8 mouse cellular contexts compared by ENCODE assay signal in the genomic region with DNA sequence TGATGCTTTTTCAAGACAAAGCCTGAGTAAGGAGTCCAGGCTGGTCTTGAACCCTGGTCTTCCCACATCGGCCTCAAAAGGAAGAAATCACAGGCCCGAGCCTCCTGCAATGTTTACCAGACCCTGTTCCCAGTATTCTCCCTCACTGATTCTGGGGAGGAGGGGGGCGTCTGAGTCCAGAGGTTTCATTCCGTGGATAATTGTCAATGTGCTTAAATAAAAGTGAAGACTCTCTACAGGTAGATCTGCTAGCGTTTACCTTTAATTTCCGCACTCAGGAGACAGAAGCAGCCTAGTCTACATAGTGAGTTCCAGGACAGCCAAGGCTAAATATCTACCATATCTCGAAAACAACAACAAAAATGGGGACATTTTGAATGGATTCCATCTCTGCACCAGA.
A peak's percentile ranks its signal among the peaks of the same experiment; 100 is the strongest.
DNase-seq lines count a peak whose midpoint lies in the region; ATAC-seq and TF ChIP-seq lines count a peak whose summit lies in the region.

No protein-coding gene starts in this region.

- 58% methylated on average over 7 of the region's 7 CpGs for WGBS in kidney, embryonic 15.5 days
- 50% methylated on average over 7 of the region's 7 CpGs for WGBS in embryonic facial prominence, embryonic 12.5 days
- WGBS in hindbrain, embryonic 13.5 days: 55% methylated on average over 7 of the region's 7 CpGs
- WGBS in midbrain, postnatal 0 days: 55% methylated on average over 7 of the region's 7 CpGs

- H3K4me1 ChIP-seq in kidney, embryonic 15.5 days: peaks cover 60% of the 10 kb centered on the region
- H3K4me1 ChIP-seq in embryonic facial prominence, embryonic 12.5 days: peaks cover 13% of the 10 kb centered on the region; the same call in 1 of the 2 replicates
- H3K4me1 ChIP-seq in hindbrain, embryonic 13.5 days (replicated peaks): peaks cover 21% of the 10 kb centered on the region
- no peaks in the 10 kb centered on the region for H3K4me1 ChIP-seq in midbrain, postnatal 0 days (ENCODE audit: insufficient read depth, low read length)

- H3K36me3 ChIP-seq in kidney, embryonic 15.5 days: no peaks in the 10 kb centered on the region
- H3K36me3 ChIP-seq in embryonic facial prominence, embryonic 12.5 days: no peaks in the 10 kb centered on the region
- H3K36me3 ChIP-seq in hindbrain, embryonic 13.5 days: no peaks in the 10 kb centered on the region
- no peaks in the 10 kb centered on the region for H3K36me3 ChIP-seq in midbrain, postnatal 0 days (ENCODE audit: insufficient read depth, low read length)

- no peak for TF ChIP-seq CTCF in midbrain, postnatal 0 days (IDR thresholded peaks at IDR 0.05)

- no peak overlapping the region for H3K9ac ChIP-seq in kidney, embryonic 15.5 days
- H3K9ac ChIP-seq in embryonic facial prominence, embryonic 12.5 days: no peak overlapping the region
- no peak overlapping the region for H3K9ac ChIP-seq in hindbrain, embryonic 13.5 days
- no peak overlapping the region for H3K9ac ChIP-seq in midbrain, postnatal 0 days (replicated peaks; ENCODE audit: low read length, poor library complexity, severe bottlenecking)

- H3K4me3 ChIP-seq in kidney, embryonic 15.5 days (replicated peaks): no peak overlapping the region
- no peak overlapping the region for H3K4me3 ChIP-seq in embryonic facial prominence, embryonic 12.5 days
- peak overlapping the region; percentile 26; the same call in 1 of the 2 replicates for H3K4me3 ChIP-seq in hindbrain, embryonic 13.5 days
- no peak overlapping the region for H3K4me3 ChIP-seq in midbrain, postnatal 0 days (ENCODE audit: low read depth, low read length)

- H3K27me3 ChIP-seq in kidney, embryonic 15.5 days: no peaks in the 10 kb centered on the region
- no peaks in the 10 kb centered on the region for H3K27me3 ChIP-seq in embryonic facial prominence, embryonic 12.5 days
- H3K27me3 ChIP-seq in hindbrain, embryonic 13.5 days: peaks cover 32% of the 10 kb centered on the region
- H3K27me3 ChIP-seq in midbrain, postnatal 0 days (ENCODE audit: insufficient read depth, low read length): peaks cover 12% of the 10 kb centered on the region; the same call in 1 of the 2 replicates

- no peak for ATAC-seq in kidney, embryonic 15.5 days (replicated peaks; ENCODE audit: low FRiP score)
- no peak for ATAC-seq in embryonic facial prominence, embryonic 12.5 days (ENCODE audit: insufficient number of reproducible peaks, insufficient read depth, low FRiP score, low TSS enrichment)
- no peak; the same call in none of the 2 replicates for ATAC-seq in hindbrain, embryonic 13.5 days (ENCODE audit: low FRiP score)
- ATAC-seq in midbrain, postnatal 0 days (ENCODE audit: low FRiP score): no peak

- H3K27ac ChIP-seq in kidney, embryonic 15.5 days: peak overlapping the region; percentile 46; the same call in 1 of the 2 replicates
- H3K27ac ChIP-seq in embryonic facial prominence, embryonic 12.5 days: peak overlapping the region; percentile 84
- H3K27ac ChIP-seq in hindbrain, embryonic 13.5 days: no peak overlapping the region
- no peak overlapping the region for H3K27ac ChIP-seq in midbrain, postnatal 0 days (ENCODE audit: low read depth, low read length)

- H3K9me3 ChIP-seq in kidney, embryonic 15.5 days (replicated peaks): no peaks in the 10 kb centered on the region
- H3K9me3 ChIP-seq in embryonic facial prominence, embryonic 12.5 days: no peaks in the 10 kb centered on the region
- no peaks in the 10 kb centered on the region for H3K9me3 ChIP-seq in hindbrain, embryonic 13.5 days
- no peaks in the 10 kb centered on the region for H3K9me3 ChIP-seq in midbrain, postnatal 0 days (ENCODE audit: low read length)

- intact Hi-C loops in gastrocnemius, postnatal 36 days (cut with DNase I): loop anchor here (2.0 to 5.0 kb wide), 2 partner anchors 93 to 214 kb away; no protein-coding TSS in a partner anchor

- H3K4me2 ChIP-seq in kidney, embryonic 15.5 days: peak overlapping the region; percentile 89
- H3K4me2 ChIP-seq in embryonic facial prominence, embryonic 12.5 days (replicated peaks): peak overlapping the region; percentile 68
- H3K4me2 ChIP-seq in hindbrain, embryonic 13.5 days: peak overlapping the region; percentile 57
- peak overlapping the region; percentile 49 for H3K4me2 ChIP-seq in midbrain, postnatal 0 days (ENCODE audit: low read depth, low read length, poor library complexity, severe bottlenecking)

- DNase-seq in kidney, postnatal 25 days: no peak
- DNase-seq in midbrain, postnatal 0 days (ENCODE audit: low spot score): no peak
- DNase-seq in cerebellum, postnatal 36 days: no peak
- no peak for DNase-seq in thymus, postnatal 0 days (ENCODE audit: low spot score)
- DNase-seq in gastrocnemius, postnatal 36 days: no peak

Comparison
In these comparisons a context has a peak if more than half of its experiments do, and no peak if none do; other contexts are left out.
1. H3K27ac ChIP-seq: peak in kidney, embryonic 15.5 days (single experiment) and embryonic facial prominence, embryonic 12.5 days (single experiment); none in hindbrain, embryonic 13.5 days (single experiment) and midbrain, postnatal 0 days (single experiment).
2. Peak in every context shown above with its lines, with median percentiles within 50 percentile points of each other: H3K4me2 ChIP-seq.